Mouse (Mus musculus): ENCODE measurements around the gene Arhgdia.
"Not testable (repeated sequence)": the region's sequence is repeated elsewhere in the genome, so short reads cannot be mapped to it uniquely, and the experiment has no call there.

Gene Arhgdia

DNA sequence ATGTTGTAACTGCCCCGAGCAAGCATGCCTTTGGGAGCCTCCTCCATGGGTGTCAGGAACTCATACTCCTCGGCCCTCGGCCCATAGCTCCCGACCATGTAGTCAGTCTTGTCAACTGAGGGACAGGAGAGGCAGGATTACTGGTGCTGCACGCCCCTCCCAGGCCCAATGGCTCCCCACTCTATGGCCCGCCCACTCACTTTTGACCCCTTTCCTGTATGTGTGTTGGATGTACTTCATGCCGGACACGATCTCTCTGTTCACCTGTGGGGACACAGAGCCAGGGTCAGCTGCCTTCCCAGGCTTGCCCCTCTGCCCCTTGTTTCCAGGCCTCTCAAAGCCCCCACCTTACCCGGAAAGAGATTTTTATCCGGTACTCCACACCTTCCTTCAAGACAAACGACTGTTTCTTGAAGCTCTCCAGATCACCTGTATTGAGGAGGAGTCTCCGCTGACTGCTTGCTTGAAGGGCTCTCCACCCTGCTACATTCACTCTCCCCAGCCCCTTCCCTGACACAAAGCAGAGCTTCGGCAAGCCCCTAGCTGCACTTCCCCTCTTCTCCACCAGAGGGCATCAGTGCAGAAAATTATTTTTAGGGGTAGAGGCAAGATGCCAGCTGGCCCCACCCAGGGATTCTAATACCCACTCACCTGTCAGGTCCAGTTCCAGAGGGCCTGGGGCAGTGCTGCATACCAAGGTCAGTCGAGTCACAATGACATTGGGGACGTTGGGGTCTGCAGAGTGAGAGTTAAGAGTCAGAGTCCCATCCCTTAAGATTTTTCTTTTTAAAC, 1.9 kb downstream of the Arhgdia start:
- peak; percentile 83 to 86 for DNase-seq (ENCODE audit: low read depth in 2 of 2, low spot score in 2 of 2)

- DNase-seq (ENCODE audit: low read depth in 2 of 2, low spot score in 2 of 2): no peak
Observed at GRCm38 (mm10) chr11:120578694-120579243, 2.7 kb downstream of the Arhgdia start.

DNA sequence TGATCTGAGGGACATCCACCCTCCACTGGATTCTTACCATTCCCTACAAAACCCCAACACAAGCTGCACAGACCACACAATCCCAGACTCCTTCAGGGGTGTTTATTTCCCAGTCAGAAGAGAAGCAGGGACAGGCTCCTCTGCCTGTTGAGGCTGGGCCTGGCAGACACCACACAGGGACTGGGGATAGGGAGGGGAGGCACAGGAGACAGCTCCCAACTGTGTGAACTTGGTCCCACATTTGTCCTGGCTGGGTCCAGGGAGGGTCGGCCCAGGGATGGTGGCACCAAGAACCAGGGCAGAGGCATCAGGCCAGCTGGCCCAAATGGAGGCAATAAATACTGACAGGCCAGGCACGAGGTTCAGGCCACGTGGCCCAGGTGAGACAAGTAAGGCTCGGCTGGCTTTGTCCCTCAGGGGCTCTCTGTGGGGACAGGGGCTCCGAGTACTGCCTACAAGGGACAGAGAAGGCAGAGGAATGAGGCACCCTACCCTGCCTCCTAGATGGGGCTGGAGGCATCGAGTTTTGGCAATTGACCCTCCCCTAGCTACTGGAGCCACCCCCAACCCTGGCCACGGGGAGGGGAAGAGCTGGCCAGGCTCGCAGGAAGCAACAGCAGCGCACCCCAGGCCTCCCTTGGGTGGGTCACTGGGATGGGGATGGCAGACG, 3.3 kb downstream of the Arhgdia start:
- DNase-seq (ENCODE audit: low read depth in 2 of 2, low spot score in 2 of 2): no peak

GRCm38 (mm10) chr11:120577211-120578023, 4.0 kb downstream of the Arhgdia start:
- DNase-seq (ENCODE audit: low read depth in 2 of 2, low spot score in 2 of 2): peak in 1 of 2 experiments; percentile 47

- no peak for DNase-seq (ENCODE audit: low read depth in 2 of 2, low spot score in 2 of 2)
Observed at GRCm38 (mm10) chr11:120576365-120576981, 5.0 kb downstream of the Arhgdia start.

DNA sequence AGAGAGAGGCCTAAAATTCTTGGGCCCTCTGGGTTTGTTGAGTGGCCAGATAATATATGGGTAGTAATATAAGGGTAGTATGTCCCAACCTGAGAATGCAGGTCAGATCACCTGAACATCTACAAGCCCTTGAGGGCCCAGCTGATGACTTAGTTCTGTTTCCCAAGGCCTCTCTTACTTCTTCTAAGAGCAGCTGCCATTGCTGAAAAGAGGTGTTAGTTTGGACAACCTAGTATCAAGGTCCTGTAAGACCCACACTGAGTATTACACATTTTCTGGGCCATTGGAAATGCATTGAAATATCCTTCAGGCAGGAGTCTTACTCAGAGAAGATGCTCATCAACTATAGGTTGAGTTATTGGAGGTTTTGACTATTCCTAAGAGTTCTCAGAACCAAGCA, 5.5 kb downstream of the Arhgdia start:
- no peak for DNase-seq (ENCODE audit: low read depth in 2 of 2, low spot score in 2 of 2)

GRCm38 (mm10) chr11:120575046-120575445, 6.4 kb downstream of the Arhgdia start:
- no peak for DNase-seq (ENCODE audit: low read depth in 2 of 2, low spot score in 2 of 2)

- DNase-seq (ENCODE audit: low read depth in 2 of 2, low spot score in 2 of 2): no peak
Observed at GRCm38 (mm10) chr11:120574278-120574600, 7.2 kb downstream of the Arhgdia start.

- no peak for DNase-seq (ENCODE audit: low read depth in 2 of 2, low spot score in 2 of 2)
Observed at GRCm38 (mm10) chr11:120573585-120574277, 7.7 kb downstream of the Arhgdia start.

- DNase-seq (ENCODE audit: low read depth in 2 of 2, low spot score in 2 of 2): peak; percentile 97 to 98
Observed at GRCm38 (mm10) chr11:120572752-120573584, 8.5 kb downstream of the Arhgdia start, which contains the start of gene P4hb. P4hb (minus strand) TSS chr11:120573253.

GRCm38 (mm10) chr11:120572417-120572751, 9.0 kb downstream of the Arhgdia start:
- no peak for DNase-seq (ENCODE audit: low read depth in 2 of 2, low spot score in 2 of 2)

DNA sequence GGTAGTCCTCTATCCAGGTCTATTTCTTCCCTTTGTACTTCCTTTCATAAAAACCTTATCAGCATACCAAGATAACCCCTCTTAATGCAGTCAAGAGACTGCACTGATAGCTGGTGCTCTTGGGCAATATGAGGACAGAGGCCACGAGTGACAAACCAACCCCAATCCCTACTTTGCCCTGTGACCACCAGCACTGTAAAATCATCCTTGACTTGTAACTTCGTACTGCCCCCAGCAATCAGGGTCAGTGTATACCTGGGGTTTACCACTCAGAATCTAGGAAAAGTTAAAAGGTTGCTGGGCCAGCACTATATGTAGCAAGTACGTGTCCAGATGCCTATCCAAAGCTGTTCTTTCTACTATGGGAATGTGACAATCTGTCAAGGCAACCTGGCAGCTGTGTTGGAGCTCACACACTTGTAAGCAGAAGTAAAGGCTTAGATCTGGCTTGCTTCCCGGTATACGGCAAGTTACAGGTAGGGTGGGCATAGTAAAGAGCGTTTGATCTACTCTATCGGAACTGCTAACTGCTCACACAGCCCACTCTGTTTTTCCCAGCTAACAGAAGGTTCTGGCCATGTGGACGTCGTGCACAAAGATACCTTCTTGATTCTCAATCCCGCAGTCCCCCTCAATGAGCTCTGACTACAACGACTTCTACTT, 9.5 kb downstream of the Arhgdia start:
- DNase-seq (ENCODE audit: low read depth in 2 of 2, low spot score in 2 of 2): no peak

GRCm38 (mm10) chr11:120571122-120571521, 10.3 kb downstream of the Arhgdia start:
- no peak for DNase-seq (ENCODE audit: low read depth in 2 of 2, low spot score in 2 of 2)

- DNase-seq (ENCODE audit: low read depth in 2 of 2, low spot score in 2 of 2): no peak
Observed at GRCm38 (mm10) chr11:120568324-120568723, 13.1 kb downstream of the Arhgdia start.

- no peak for DNase-seq (ENCODE audit: low read depth in 2 of 2, low spot score in 2 of 2)
Observed at GRCm38 (mm10) chr11:120565114-120565513, 16.3 kb downstream of the Arhgdia start.

DNA sequence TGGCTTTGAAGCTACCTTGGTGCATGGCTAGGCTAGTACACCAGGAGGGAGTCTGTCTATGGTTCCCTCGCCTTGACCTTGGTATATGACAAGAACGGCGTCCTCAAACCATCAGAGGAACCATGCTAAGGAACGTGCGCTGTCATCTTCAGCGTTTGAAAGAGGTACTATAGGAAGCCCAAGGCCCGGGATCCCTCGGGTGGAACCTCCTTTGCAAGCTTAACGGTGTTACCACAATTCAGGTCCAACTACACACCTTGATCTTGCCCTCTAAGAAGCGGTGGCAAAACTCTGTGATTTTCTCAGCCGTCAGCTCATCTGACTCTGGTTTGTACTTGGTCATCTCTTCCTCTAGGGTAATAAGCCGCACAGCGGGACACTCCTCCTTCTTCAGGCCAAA, 18.5 kb downstream of the Arhgdia start:
- no peak for DNase-seq (ENCODE audit: low read depth in 2 of 2, low spot score in 2 of 2)

GRCm38 (mm10) chr11:120560952-120561728, 20.3 kb downstream of the Arhgdia start:
- DNase-seq (ENCODE audit: low read depth in 2 of 2, low spot score in 2 of 2): no peak

DNA sequence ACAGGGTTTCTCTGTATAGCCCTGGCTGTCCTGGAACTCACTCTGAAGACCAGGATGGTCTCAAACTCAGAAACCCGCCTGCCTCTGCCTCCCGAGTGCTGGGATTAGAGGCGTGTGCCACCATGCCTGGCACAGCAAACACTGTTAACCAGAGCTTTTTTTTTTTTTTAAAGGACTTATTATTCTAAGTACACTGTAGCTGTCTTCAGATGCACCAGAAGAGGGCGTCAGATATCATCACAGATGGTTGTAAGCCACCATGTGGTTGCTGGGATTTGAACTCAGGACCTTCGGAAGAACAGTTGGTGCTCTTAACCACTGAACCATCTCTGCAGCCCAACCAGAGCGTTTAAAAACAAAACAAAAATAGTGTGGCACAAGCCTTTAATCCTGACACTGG, 22.6 kb downstream of the Arhgdia start:
- not testable (repeated sequence) for DNase-seq (ENCODE audit: low read depth in 2 of 2, low spot score in 2 of 2)
